Mouse (Mus musculus) midbrain, embryonic 16.5 days (tissue): ENCODE measurements around the gene Tspan9. TPM values are rescaled to one million over a fixed set of nuclear protein-coding genes. Genes with fewer than 3 reads are reported as not detected.

ENCODE experiments used
- ATAC-seq: fragments of 200-750 bp; cut with Nextera tagmentation; 2 replicates; pipeline ENCODE4 v1.8.0; 2017; ENCODE audit warnings: moderate TSS enrichment
- H3K27ac ChIP-seq: fragments of 300-500 bp; sonication (generic); 2 replicates; pipeline ENCODE4 v1.5.1; 2014; ENCODE audit warnings: mild to moderate bottlenecking, low read length, mixed read lengths
- H3K27me3 ChIP-seq: fragments of 300-500 bp; sonication (generic); 2 replicates; pipeline ENCODE4 v1.6.1; 2014; ENCODE audit warnings: low read depth, low read length, mixed read lengths; ENCODE audit not compliant: control insufficient read depth, insufficient read depth
- H3K36me3 ChIP-seq: fragments of 300-500 bp; sonication (generic); 2 replicates; pipeline ENCODE4 v1.6.1; 2014; ENCODE audit warnings: mild to moderate bottlenecking, low read length, moderate library complexity, mixed read lengths; ENCODE audit not compliant: control insufficient read depth, insufficient read depth
- H3K4me1 ChIP-seq: fragments of 300-500 bp; sonication (generic); 2 replicates; pipeline ENCODE4 v1.6.1; 2014; ENCODE audit warnings: mild to moderate bottlenecking, low read length, mixed read lengths; ENCODE audit not compliant: control insufficient read depth, insufficient read depth
- H3K4me2 ChIP-seq: fragments of 300-500 bp; sonication (generic); 2 replicates; pipeline ENCODE4 v1.6.1; 2014; ENCODE audit warnings: mild to moderate bottlenecking, low read length, mixed read lengths
- H3K4me3 ChIP-seq: fragments of 300-500 bp; sonication (generic); 2 replicates; pipeline ENCODE4 v1.5.1; 2014; ENCODE audit warnings: low read depth, mild to moderate bottlenecking, low read length, moderate library complexity, mixed read lengths
- H3K9ac ChIP-seq: fragments of 300-500 bp; sonication (generic); 2 replicates; pipeline ENCODE4 v1.6.1; 2014; ENCODE audit warnings: low read depth, low read length, mixed read lengths
- H3K9me3 ChIP-seq: fragments of 300-500 bp; sonication (generic); replicated peaks from 2 replicates; pipeline ENCODE4 v1.6.1; 2014; ENCODE audit warnings: mild to moderate bottlenecking, low read length, mixed read lengths; ENCODE audit not compliant: control insufficient read depth, poor library complexity, severe bottlenecking
- WGBS: fragments of 180-500 bp; shearing (Covaris S2); extraction: QIAGEN DNeasy Blood & Tissue Kit; methylation state at CpG from one replicate; pipeline ENCODE4 v1.1.7; 2014; 5-methylcytosine and 5-hydroxymethylcytosine counted together
- polyA plus RNA-seq: library from polyadenylated mRNA; unstranded; fragments of >200 nt; fragmentation: Nextera tagmentation; extraction: Ambion mirVana; gene quantifications from 2 replicates; pipeline ENCODE4 v1.2.1, GENCODE M21; 2015

Tspan9 gene
- 43.2 and 46.3 TPM in 2 replicates for polyA plus RNA-seq

GRCm38 (mm10) chr6:128143390-128144020, at the start of gene Tspan9:
Gene Tspan9 (minus strand): TSS chr6:128143594.
- Histone ChIP-seq H3K27me3 (no peaks in the 10 kb centered on the region), H3K36me3 (no peaks in the 10 kb centered on the region), H3K4me2 (peak within 1 kb of the TSS; percentile 98), H3K4me3 (peak within 1 kb of the TSS; percentile 70), H3K4me1 (peaks cover 8% of the 10 kb centered on the region; the same call in 1 of the 2 replicates), H3K27ac (peak within 1 kb of the TSS; percentile 28), H3K9me3 (no peaks in the 10 kb centered on the region), H3K9ac (peak within 1 kb of the TSS; percentile 77)
- peak; percentile 82 for ATAC-seq
- WGBS, result under 1% methylated on average over 26 of the region's 56 CpGs

- H3K9ac ChIP-seq, result no peak overlapping the region
- H3K27ac ChIP-seq, result no peak overlapping the region
- no peaks in the 10 kb centered on the region for H3K36me3 ChIP-seq
- H3K4me3 ChIP-seq, result no peak overlapping the region
- no peaks in the 10 kb centered on the region for H3K27me3 ChIP-seq
- no peaks in the 10 kb centered on the region for H3K9me3 ChIP-seq
- H3K4me1 ChIP-seq, result no peaks in the 10 kb centered on the region
- no peak for ATAC-seq
- WGBS, result 40% methylated on average over 2 of the region's 2 CpGs
- H3K4me2 ChIP-seq, result no peak overlapping the region
Observed at GRCm38 (mm10) chr6:128183521-128183920, 40.1 kb upstream of the Tspan9 start.

GRCm38 (mm10) chr6:128181176-128181575, 37.8 kb upstream of the Tspan9 start:
- no peaks in the 10 kb centered on the region for H3K9me3 ChIP-seq
- no peak overlapping the region for H3K4me3 ChIP-seq
- H3K4me2 ChIP-seq, result no peak overlapping the region
- no peaks in the 10 kb centered on the region for H3K27me3 ChIP-seq
- H3K9ac ChIP-seq, result no peak overlapping the region
- ATAC-seq, result no peak
- no peaks in the 10 kb centered on the region for H3K4me1 ChIP-seq
- 65% methylated on average over 5 of the region's 5 CpGs for WGBS
- no peak overlapping the region for H3K27ac ChIP-seq
- H3K36me3 ChIP-seq, result no peaks in the 10 kb centered on the region

GRCm38 (mm10) chr6:128179651-128180050, 36.3 kb upstream of the Tspan9 start:
- H3K9me3 ChIP-seq, result no peaks in the 10 kb centered on the region
- no peak overlapping the region for H3K4me2 ChIP-seq
- H3K36me3 ChIP-seq, result no peaks in the 10 kb centered on the region
- ATAC-seq, result no peak
- H3K9ac ChIP-seq, result no peak overlapping the region
- WGBS, result 95% methylated on average over 1 of the region's 1 CpGs
- no peaks in the 10 kb centered on the region for H3K27me3 ChIP-seq
- H3K4me1 ChIP-seq, result no peaks in the 10 kb centered on the region
- no peak overlapping the region for H3K4me3 ChIP-seq
- no peak overlapping the region for H3K27ac ChIP-seq

GRCm38 (mm10) chr6:128179247-128179646, 35.9 kb upstream of the Tspan9 start:
- ATAC-seq, result no peak
- no peaks in the 10 kb centered on the region for H3K36me3 ChIP-seq
- H3K27ac ChIP-seq, result no peak overlapping the region
- no peak overlapping the region for H3K4me3 ChIP-seq
- no peaks in the 10 kb centered on the region for H3K4me1 ChIP-seq
- H3K27me3 ChIP-seq, result no peaks in the 10 kb centered on the region
- no peak overlapping the region for H3K4me2 ChIP-seq
- H3K9me3 ChIP-seq, result no peaks in the 10 kb centered on the region
- H3K9ac ChIP-seq, result no peak overlapping the region
- 68% methylated on average over 5 of the region's 5 CpGs for WGBS

GRCm38 (mm10) chr6:128178681-128179080, 35.3 kb upstream of the Tspan9 start:
- no peak for ATAC-seq
- 88% methylated on average over 2 of the region's 2 CpGs for WGBS
- Histone ChIP-seq H3K4me1 (no peaks in the 10 kb centered on the region), H3K27ac (no peak overlapping the region), H3K4me3 (no peak overlapping the region), H3K9me3 (no peaks in the 10 kb centered on the region), H3K9ac (no peak overlapping the region), H3K27me3 (no peaks in the 10 kb centered on the region), H3K4me2 (no peak overlapping the region), H3K36me3 (no peaks in the 10 kb centered on the region)

GRCm38 (mm10) chr6:128168785-128169679, 25.6 kb upstream of the Tspan9 start:
- no peak overlapping the region for H3K4me3 ChIP-seq
- no peaks in the 10 kb centered on the region for H3K36me3 ChIP-seq
- H3K9me3 ChIP-seq, result no peaks in the 10 kb centered on the region
- no peak overlapping the region for H3K27ac ChIP-seq
- no peak overlapping the region for H3K9ac ChIP-seq
- no peaks in the 10 kb centered on the region for H3K27me3 ChIP-seq
- no peaks in the 10 kb centered on the region for H3K4me1 ChIP-seq
- no peak for ATAC-seq
- H3K4me2 ChIP-seq, result no peak overlapping the region
- WGBS, result 51% methylated on average over 6 of the region's 6 CpGs

GRCm38 (mm10) chr6:128165564-128165963, 22.2 kb upstream of the Tspan9 start:
- 62% methylated on average over 2 of the region's 2 CpGs for whole genome bisulfite sequencing
- Histone ChIP-seq H3K36me3 (no peaks in the 10 kb centered on the region), H3K27me3 (no peaks in the 10 kb centered on the region)

GRCm38 (mm10) chr6:128164632-128165031, 21.2 kb upstream of the Tspan9 start:
- 78% methylated on average over 8 of the region's 8 CpGs for WGBS
- Histone ChIP-seq H3K4me3 (no peak overlapping the region), H3K9me3 (no peaks in the 10 kb centered on the region), H3K27me3 (no peaks in the 10 kb centered on the region), H3K36me3 (no peaks in the 10 kb centered on the region), H3K4me1 (no peaks in the 10 kb centered on the region), H3K9ac (no peak overlapping the region), H3K4me2 (no peak overlapping the region), H3K27ac (no peak overlapping the region)
- ATAC-seq, result no peak

More at GRCm38 (mm10) chr6:128165564-128165963, 22.2 kb upstream of the Tspan9 start:
- Histone ChIP-seq H3K4me1 (no peaks in the 10 kb centered on the region), H3K9ac (no peak overlapping the region), H3K9me3 (no peaks in the 10 kb centered on the region), H3K27ac (no peak overlapping the region), H3K4me2 (no peak overlapping the region), H3K4me3 (no peak overlapping the region)
- no peak for ATAC-seq
